Mouse (Mus musculus) spleen, adult 2 months (tissue): Measurements from ENCODE around the gene Atp6v0a4.
A peak's percentile ranks its signal among the peaks of the same experiment; 100 is the strongest.

Experiments
- CTCF ChIP-seq: fragments of 200-500 bp; IDR thresholded peaks from 2 replicates; pipeline ENCODE4 v1.5.1; 2011; ENCODE audit warnings: mild to moderate bottlenecking, inconsistent platforms; ENCODE audit not compliant: insufficient read depth, insufficient read length, insufficient replicate concordance; ENCODE audit errors: extremely low read depth
- POLR2A ChIP-seq: fragments of 200-500 bp; IDR thresholded peaks from 2 replicates; pipeline ENCODE4 v1.6.1; 2011; ENCODE audit warnings: low read depth, low read length, inconsistent platforms

DNA sequence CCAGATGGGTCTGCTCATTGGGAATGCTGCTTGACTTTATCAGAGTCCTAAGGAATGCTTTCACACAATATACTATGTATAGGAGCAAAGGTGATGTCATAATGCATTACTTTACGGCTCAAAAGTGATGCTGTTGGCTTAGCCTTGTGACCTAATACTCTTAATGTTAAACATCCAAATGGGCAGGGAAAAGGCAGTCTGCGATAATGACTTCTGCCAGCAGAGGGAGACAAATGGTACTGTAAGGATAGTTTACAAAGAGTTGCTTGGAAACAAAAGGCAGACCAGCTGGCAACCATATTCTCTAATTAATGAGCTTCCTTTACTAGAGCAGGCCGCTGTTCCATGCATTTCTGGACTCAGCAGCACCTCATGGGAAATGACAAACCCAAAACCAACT is 35.7 kb upstream of the Atp6v0a4 start:
- TF ChIP-seq CTCF (peak; percentile 33; the same call in 1 of the 2 replicates), POLR2A (no peak)
